Mouse (Mus musculus) left cerebral cortex, postnatal 4 days (tissue): ENCODE data around the gene Map3k12. TPM values are rescaled to one million over a fixed set of nuclear protein-coding genes. Genes with fewer than 3 reads are reported as not detected.
A peak's percentile ranks its signal among the peaks of the same experiment; 100 is the strongest.

Source experiments
- DNase-seq: peaks from one replicate; pipeline ENCODE4 v3.0.0-alpha.2; 2022
- intact Hi-C: fragments of 180-260 bp; cut with DNase I; formaldehyde crosslinking; loops from one replicate; pipeline ENCODE4 v1.15.1; 2025
- total RNA-seq, 2 experiments: library from RNA; stranded (reverse); gene quantifications; 2 replicates each; pipeline ENCODE4 v1.2.3; 2021

The Map3k12 gene
- total RNA-seq, 2 experiments from 2014 or later = 90.1 to 93.0 TPM

DNA sequence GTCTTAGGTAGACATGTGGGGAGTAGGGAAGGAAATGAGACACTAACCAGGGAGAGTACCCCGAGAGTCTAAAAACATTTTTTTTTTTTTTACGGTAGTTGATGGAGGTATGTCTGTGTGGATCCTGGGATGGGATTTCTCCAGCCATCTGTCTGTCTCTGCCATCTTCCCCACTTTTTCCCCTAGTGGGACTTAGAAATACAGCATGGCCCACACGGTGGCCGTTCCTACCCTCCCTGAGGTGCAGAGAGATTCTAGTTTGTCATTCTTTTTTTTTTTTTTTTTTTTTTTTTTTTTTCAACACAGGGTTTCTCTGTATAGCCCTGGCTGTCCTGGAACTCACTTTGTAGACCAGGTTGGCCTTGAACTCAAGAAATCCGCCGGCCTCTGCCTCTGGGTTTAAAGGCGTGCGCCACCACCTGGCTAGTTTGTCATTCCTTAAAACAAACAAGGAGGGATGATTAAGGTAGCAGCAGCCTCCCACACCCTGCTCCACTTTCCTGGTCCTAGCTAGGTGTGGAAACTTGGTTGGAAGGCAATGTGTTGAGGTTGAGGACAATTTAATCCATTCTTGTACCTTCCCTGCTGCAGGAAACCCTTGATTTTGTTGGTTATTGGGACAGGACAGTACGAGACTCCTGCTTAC is 55.3 kb downstream of the Map3k12 start:
- no peak for DNase-seq
- intact Hi-C loops = no loop called here

GRCm38 (mm10) chr15:102460971-102461370 is 55.9 kb downstream of the Map3k12 start:
- intact Hi-C loops = no loop called here
- no peak for DNase-seq

DNA sequence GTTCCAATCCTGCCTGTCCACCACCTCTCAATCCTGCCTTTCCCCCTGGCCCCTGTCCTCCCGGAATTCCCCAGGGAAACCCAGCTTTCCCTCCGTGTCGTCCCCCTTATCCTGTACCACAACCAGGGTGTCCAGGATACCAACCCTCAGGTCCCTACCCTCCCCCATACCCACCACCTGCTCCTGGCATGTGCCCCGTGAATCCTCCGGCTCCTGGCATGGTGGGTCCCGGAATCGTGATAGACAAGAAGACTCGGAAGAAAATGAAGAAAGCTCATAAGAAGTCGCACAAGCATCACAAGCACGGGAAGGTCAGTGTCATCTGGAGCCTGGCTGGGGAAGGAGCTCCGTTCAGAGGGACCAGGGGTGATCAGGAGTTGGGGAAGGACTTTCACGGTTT is 56.5 kb downstream of the Map3k12 start:
- no peak for DNase-seq
- intact Hi-C loops = no loop called here

- intact Hi-C loops = no loop called here
- no peak for DNase-seq
Observed at GRCm38 (mm10) chr15:102459847-102460246, 57.0 kb downstream of the Map3k12 start.

DNA sequence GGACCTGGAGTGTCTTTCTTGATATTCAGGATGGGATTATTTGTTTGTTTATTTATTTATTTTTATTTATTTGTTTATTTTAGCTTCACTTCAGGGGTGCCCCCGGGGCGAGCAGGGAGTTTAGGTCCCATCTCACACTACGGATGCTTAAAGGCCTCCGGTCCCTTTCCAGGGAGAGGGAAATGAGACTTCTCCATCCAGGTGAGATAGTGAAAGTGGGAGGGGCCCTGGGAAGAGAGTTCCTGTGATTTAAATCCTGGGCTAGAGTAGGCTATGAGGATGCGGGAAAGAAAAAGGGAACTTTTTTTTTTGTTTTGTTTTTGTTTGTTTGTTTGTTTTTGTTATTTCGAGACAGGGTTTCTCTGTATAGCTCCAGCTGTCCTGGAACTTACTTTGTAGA is 57.5 kb downstream of the Map3k12 start:
- no peak for DNase-seq
- intact Hi-C loops = no loop called here

DNA sequence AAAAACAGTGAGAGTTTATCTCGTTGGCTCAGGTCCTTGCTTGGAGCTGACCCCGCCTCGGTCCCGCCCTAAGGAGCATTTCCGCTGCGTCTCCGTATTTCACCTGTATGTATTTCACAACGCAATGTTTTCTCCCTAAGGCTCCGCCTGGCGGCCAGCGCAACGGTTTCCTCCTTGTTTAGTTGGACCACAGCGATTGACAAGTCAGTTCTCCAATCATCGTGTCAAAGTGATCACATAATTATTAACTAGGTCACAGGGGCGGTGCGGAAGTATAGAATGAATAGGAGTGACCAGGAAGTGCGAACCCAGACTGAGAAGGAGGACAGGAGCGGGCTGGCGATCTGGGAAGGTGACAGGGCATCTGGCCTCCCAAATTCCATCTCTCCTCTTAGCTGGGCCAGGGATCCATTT is 58.0 kb downstream of the Map3k12 start, which contains the start of gene Prr13:
Prr13 (plus strand) TSS at position 125 of the 414 bp plus-strand sequence.
- intact Hi-C loops = no loop called here
- peak; percentile 93 for DNase-seq

DNA sequence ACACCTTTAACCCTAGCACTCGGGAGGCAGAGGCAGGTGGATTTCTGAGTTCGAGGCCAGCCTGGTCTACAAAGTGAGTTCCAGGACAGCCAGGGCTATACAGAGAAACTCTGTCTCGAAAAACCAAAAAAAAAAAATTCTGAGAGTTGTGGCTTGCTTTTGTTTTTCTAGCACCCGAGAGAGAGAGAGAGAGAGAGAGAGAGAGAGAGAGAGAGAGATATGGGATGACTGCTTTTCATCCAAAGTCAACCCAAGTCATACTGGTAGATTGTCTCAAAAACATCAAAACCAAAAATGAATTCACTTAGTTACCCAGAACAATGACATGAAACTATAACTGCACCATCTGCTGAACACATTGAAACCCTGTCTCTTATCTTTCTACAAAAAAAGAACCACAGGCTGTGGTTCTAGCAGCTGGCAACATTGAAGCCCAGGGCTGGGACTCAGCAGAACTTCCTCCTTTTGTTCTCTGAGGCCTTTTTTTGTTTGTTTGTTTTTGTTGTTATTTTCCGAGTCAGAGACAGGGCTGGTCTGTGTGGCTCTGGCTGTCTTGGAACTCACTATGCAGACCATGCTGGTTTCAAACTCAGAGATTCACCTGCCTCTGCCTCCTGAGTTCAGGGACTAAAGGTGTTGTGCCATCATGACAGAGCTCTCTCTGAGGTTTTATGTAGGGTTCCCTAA is 58.7 kb downstream of the Map3k12 start:
- DNase-seq = no peak
- intact Hi-C loops = no loop called here

GRCm38 (mm10) chr15:102455993-102456392 is 60.9 kb downstream of the Map3k12 start:
- intact Hi-C loops = no loop called here
- DNase-seq = no peak

- peak; percentile 14 for DNase-seq
- intact Hi-C loops = no loop called here
Observed at GRCm38 (mm10) chr15:102451666-102452430, 65.0 kb downstream of the Map3k12 start.

- intact Hi-C loops = no loop called here
- no peak for DNase-seq
Observed at GRCm38 (mm10) chr15:102450928-102451327, 65.9 kb downstream of the Map3k12 start.

DNA sequence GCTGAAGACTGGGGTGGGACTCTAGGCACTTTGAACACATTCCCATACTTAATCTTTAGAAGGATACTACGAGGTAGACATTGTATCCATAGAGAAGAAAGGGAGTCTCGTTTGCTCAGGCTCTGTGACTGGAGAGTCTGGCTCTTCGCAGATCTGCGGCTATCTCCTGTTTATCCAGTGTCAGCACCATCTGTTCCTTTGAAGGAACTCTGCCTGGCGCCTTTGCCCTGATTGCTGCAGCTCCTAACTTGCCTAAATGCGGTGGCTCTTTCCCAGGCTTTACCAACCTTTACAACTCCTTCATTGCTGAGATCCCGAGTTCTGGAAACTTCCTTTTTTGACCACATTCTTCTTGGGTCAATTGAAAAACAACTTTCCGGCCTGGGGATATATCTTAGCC is 67.5 kb downstream of the Map3k12 start:
- no peak for DNase-seq
- intact Hi-C loops = loop anchor here (10.0 kb wide), 1 partner anchor 65 kb away; no protein-coding TSS in a partner anchor

Other genes starting within 250 kb of the Map3k12 start
- gene Gm9918, start 246.5 kb downstream of the Map3k12 start, total RNA-seq = not detected
- gene Mfsd5, start 237.6 kb downstream of the Map3k12 start, total RNA-seq = 10 to 100 TPM; 31.4 to 33.7 TPM
- 1 to 10 TPM; 8.5 to 9.9 TPM for gene Espl1, start 220.8 kb downstream of the Map3k12 start, total RNA-seq
- 100 to 1,000 TPM; 390 to 395 TPM for gene Pfdn5, start 190.9 kb downstream of the Map3k12 start, total RNA-seq
- 10 to 100 TPM; 60.2 to 65.9 TPM for gene Myg1, start 185.4 kb downstream of the Map3k12 start, total RNA-seq
- 10 to 100 TPM; 28.7 to 29.2 TPM for gene Aaas, start 166.3 kb downstream of the Map3k12 start, total RNA-seq
- gene Sp7, start 149.9 kb downstream of the Map3k12 start, total RNA-seq = under 1 TPM; 0.24 to 0.56 TPM
- gene Sp1, start 110.9 kb downstream of the Map3k12 start, total RNA-seq = 10 to 100 TPM; 30.5 to 35.0 TPM
- gene Amhr2, start 71.7 kb downstream of the Map3k12 start, total RNA-seq = 1 to 10 TPM in 1 of 2 experiments, under 1 TPM in 1; 0.93 to 1.4 TPM
- gene Prr13, start 58.0 kb downstream of the Map3k12 start, total RNA-seq = 10 to 100 TPM; 18.6 to 20.0 TPM
- gene Pcbp2, start 46.5 kb downstream of the Map3k12 start, total RNA-seq = 100 to 1,000 TPM; 546 to 548 TPM
- gene Gm10337, start 13.3 kb downstream of the Map3k12 start, total RNA-seq = not detected
- gene Tarbp2, start 1.1 kb upstream of the Map3k12 start, total RNA-seq = 10 to 100 TPM; 71.4 to 72.0 TPM
- gene Npff, start 7.9 kb upstream of the Map3k12 start, total RNA-seq = 1 to 10 TPM; 3.9 to 5.0 TPM
- 1 to 10 TPM in 1 of 2 experiments, not detected in 1; 2.2 TPM for gene Gm28047, start 108.0 kb upstream of the Map3k12 start, total RNA-seq
- 10 to 100 TPM; 41.7 to 46.1 TPM for gene Atf7, start 108.4 kb upstream of the Map3k12 start, total RNA-seq
- 10 to 100 TPM; 13.4 to 14.1 TPM for gene Atp5g2, start 155.3 kb upstream of the Map3k12 start, total RNA-seq
- 10 to 100 TPM; 44.3 to 46.7 TPM for gene Calcoco1, start 205.1 kb upstream of the Map3k12 start, total RNA-seq